Mouse (Mus musculus) cerebellum, adult 2 months (tissue): ENCODE measurements around the gene Zfp286.

Experiments
- CTCF ChIP-seq: fragments of 200-500 bp; IDR thresholded peaks from 2 replicates; pipeline ENCODE4 v1.5.1; 2011; ENCODE audit warnings: low read depth, mild to moderate bottlenecking, control low read depth, low read length, moderate library complexity, borderline replicate concordance; ENCODE audit not compliant: insufficient read depth
- POLR2A ChIP-seq: fragments of 200-500 bp; IDR thresholded peaks from 2 replicates; pipeline ENCODE4 v1.6.1; 2011; ENCODE audit warnings: low read length, control low read depth, borderline replicate concordance; ENCODE audit not compliant: insufficient read depth

DNA sequence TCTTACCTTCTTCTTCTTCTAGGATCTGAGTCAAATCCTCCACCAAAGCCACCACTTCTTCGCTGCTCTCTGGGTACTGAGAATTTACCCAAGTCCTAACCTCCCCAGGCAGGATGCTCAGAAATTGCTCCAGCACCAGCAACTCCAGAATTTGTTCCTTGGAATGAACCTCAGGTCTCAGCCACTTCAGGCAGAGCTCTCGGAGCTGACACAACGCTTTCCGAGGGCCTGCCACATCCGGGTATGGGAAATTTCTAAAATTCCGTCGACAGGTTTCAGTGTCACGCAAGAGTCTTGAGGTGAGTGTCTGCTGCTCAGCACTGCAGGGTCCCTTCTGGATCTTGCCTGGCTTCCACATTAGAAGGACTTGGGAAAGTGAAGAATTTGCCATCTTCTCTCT is 61.0 kb downstream of the Zfp286 start:
- TF ChIP-seq POLR2A (no peak), CTCF (no peak)
